Mouse (Mus musculus): ENCODE results near the gene Tlk2. TPM values are rescaled to one million over a fixed set of nuclear protein-coding genes. Genes with fewer than 3 reads are reported as not detected.
"Not testable (repeated sequence)": the region's sequence is repeated elsewhere in the genome, so short reads cannot be mapped to it uniquely, and the experiment has no call there.

Tlk2 gene
- 10 to 100 TPM; 52.8 to 67.7 TPM for total RNA-seq (2021)

GRCm38 (mm10) chr11:105178516-105178915, at the start of gene Tlk2:
Gene Tlk2, plus strand, starts transcription at chr11:105178807.
- intact Hi-C loops (cut with DNase I), result no loop called here
- DNase-seq (ENCODE audit: low spot score in 2 of 2), result no peak

GRCm38 (mm10) chr11:105135692-105136091, 42.9 kb upstream of the Tlk2 start:
- DNase-seq (ENCODE audit: low spot score in 2 of 2), result no peak
- intact Hi-C loops (cut with DNase I), result no loop called here

GRCm38 (mm10) chr11:105137255-105137654, 41.4 kb upstream of the Tlk2 start:
- intact Hi-C loops (cut with DNase I), result not testable (repeated sequence)

GRCm38 (mm10) chr11:105140512-105140911, 38.1 kb upstream of the Tlk2 start:
- intact Hi-C loops (cut with DNase I); DNase-seq (ENCODE audit: low spot score in 2 of 2): not testable (repeated sequence)

More at GRCm38 (mm10) chr11:105137255-105137654, 41.4 kb upstream of the Tlk2 start:
- not testable (repeated sequence) for DNase-seq (ENCODE audit: low spot score in 2 of 2)

- DNase-seq (ENCODE audit: low spot score in 2 of 2), result no peak
- intact Hi-C loops (cut with DNase I), result no loop called here
These were observed 37.5 kb upstream of the Tlk2 start for GRCm38 (mm10) chr11:105141115-105141514.

- DNase-seq (ENCODE audit: low spot score in 2 of 2), result no peak
- intact Hi-C loops (cut with DNase I), result no loop called here
These were observed 35.0 kb upstream of the Tlk2 start for GRCm38 (mm10) chr11:105143564-105143963.

- intact Hi-C loops (cut with DNase I), result no loop called here
These were observed 34.5 kb upstream of the Tlk2 start for GRCm38 (mm10) chr11:105144084-105144483.

GRCm38 (mm10) chr11:105144508-105145210, 33.9 kb upstream of the Tlk2 start:
- DNase-seq (ENCODE audit: low spot score in 2 of 2), result no peak
- intact Hi-C loops (cut with DNase I), result no loop called here

More at GRCm38 (mm10) chr11:105144084-105144483, 34.5 kb upstream of the Tlk2 start:
- DNase-seq (ENCODE audit: low spot score in 2 of 2), result no peak

GRCm38 (mm10) chr11:105145211-105145610, 33.4 kb upstream of the Tlk2 start:
- no peak for DNase-seq (ENCODE audit: low spot score in 2 of 2)
- intact Hi-C loops (cut with DNase I), result no loop called here

- no peak for DNase-seq (ENCODE audit: low spot score in 2 of 2)
- intact Hi-C loops (cut with DNase I), result no loop called here
These were observed 32.0 kb upstream of the Tlk2 start, which contains the start of gene Gm10842 for GRCm38 (mm10) chr11:105146593-105146992. Gene Gm10842, plus strand, starts transcription at chr11:105146893.

- no peak for DNase-seq (ENCODE audit: low spot score in 2 of 2)
- intact Hi-C loops (cut with DNase I), result no loop called here
These were observed 29.3 kb upstream of the Tlk2 start for GRCm38 (mm10) chr11:105149353-105149752.

GRCm38 (mm10) chr11:105149766-105150165, 28.8 kb upstream of the Tlk2 start:
- no peak for DNase-seq (ENCODE audit: low spot score in 2 of 2)
- intact Hi-C loops (cut with DNase I), result no loop called here

- intact Hi-C loops (cut with DNase I), result no loop called here
- no peak for DNase-seq (ENCODE audit: low spot score in 2 of 2)
These were observed 27.9 kb upstream of the Tlk2 start for GRCm38 (mm10) chr11:105150691-105151090.

GRCm38 (mm10) chr11:105151226-105152016, 27.2 kb upstream of the Tlk2 start:
- no peak for DNase-seq (ENCODE audit: low spot score in 2 of 2)

GRCm38 (mm10) chr11:105152017-105152300, 26.6 kb upstream of the Tlk2 start:
- no peak for DNase-seq (ENCODE audit: low spot score in 2 of 2)

More at GRCm38 (mm10) chr11:105151226-105152016, 27.2 kb upstream of the Tlk2 start:
- intact Hi-C loops (cut with DNase I), result no loop called here

GRCm38 (mm10) chr11:105152357-105152899, 26.2 kb upstream of the Tlk2 start:
- DNase-seq (ENCODE audit: low spot score in 2 of 2), result no peak
- intact Hi-C loops (cut with DNase I), result no loop called here

More at GRCm38 (mm10) chr11:105152017-105152300, 26.6 kb upstream of the Tlk2 start:
- intact Hi-C loops (cut with DNase I), result no loop called here

- no peak for DNase-seq (ENCODE audit: low spot score in 2 of 2)
- intact Hi-C loops (cut with DNase I), result no loop called here
These were observed 25.4 kb upstream of the Tlk2 start for GRCm38 (mm10) chr11:105153068-105153833.

GRCm38 (mm10) chr11:105155915-105156314, 22.7 kb upstream of the Tlk2 start:
- intact Hi-C loops (cut with DNase I), result no loop called here
- DNase-seq (ENCODE audit: low spot score in 2 of 2), result no peak

GRCm38 (mm10) chr11:105156748-105157267, 21.8 kb upstream of the Tlk2 start:
- intact Hi-C loops (cut with DNase I), result no loop called here
- no peak for DNase-seq (ENCODE audit: low spot score in 2 of 2)

GRCm38 (mm10) chr11:105158047-105158446, 20.6 kb upstream of the Tlk2 start:
- DNase-seq (ENCODE audit: low spot score in 2 of 2), result no peak
- intact Hi-C loops (cut with DNase I), result no loop called here

Measured in left cerebral cortex, postnatal 36 days (tissue).